Mouse (Mus musculus) thymus, postnatal 0 days (tissue): ENCODE results near the gene Sptssa. TPM values are rescaled to one million over a fixed set of nuclear protein-coding genes. Genes with fewer than 3 reads are reported as not detected.

Source experiments
- microRNA counts: library from miRNA; unstranded; fragments of <30 nt; microRNA quantifications from one replicate; lab custom pipeline; 2015
- microRNA-seq: library from miRNA; unstranded; fragments of <30 nt; microRNA quantifications from one replicate; pipeline ENCODE4, GENCODE M21; 2016; ENCODE audit warnings: borderline number of aligned reads
- polyA plus RNA-seq: library from polyadenylated mRNA; unstranded; fragments of >200 nt; fragmentation: Nextera tagmentation; extraction: Ambion mirVana; gene quantifications from 2 replicates; pipeline ENCODE4 v1.2.1, GENCODE M21; 2015

The Sptssa gene
- polyA plus RNA-seq, 1 experiment from 2014 or later = 214 TPM

MicroRNAs within 50 kb of the gene (microRNA counts, 519-probe panel; counts per million panel counts)
- microRNA mmu-miR-1892 (lab: Ali Mortazavi, UCI) = 473 counts per million, percentile 71 among the panel's probes with 10 or more counts

Small RNA genes within 50 kb of the gene (microRNA-seq; reads per million reads assigned to microRNA genes)
- gene Mir1892 = not detected

Other genes starting within 250 kb of the Sptssa start
- gene Eapp, start 39.3 kb upstream of the Sptssa start, polyA plus RNA-seq = 110 and 118 TPM in 2 replicates
- gene Snx6, start 139.1 kb upstream of the Sptssa start, polyA plus RNA-seq = 185 and 189 TPM in 2 replicates
- gene Cfl2, start 206.3 kb upstream of the Sptssa start, polyA plus RNA-seq = 79.4 and 84.0 TPM in 2 replicates